Mouse (Mus musculus) cerebellum, adult 2 months (tissue): ENCODE data around the gene Arid3c.
"Not testable (repeated sequence)": the region's sequence is repeated elsewhere in the genome, so short reads cannot be mapped to it uniquely, and the experiment has no call there.

Experiments used
- CTCF ChIP-seq: fragments of 200-500 bp; IDR thresholded peaks from 2 replicates; pipeline ENCODE4 v1.5.1; 2011; ENCODE audit warnings: low read depth, mild to moderate bottlenecking, control low read depth, low read length, moderate library complexity, borderline replicate concordance; ENCODE audit not compliant: insufficient read depth
- POLR2A ChIP-seq: fragments of 200-500 bp; IDR thresholded peaks from 2 replicates; pipeline ENCODE4 v1.6.1; 2011; ENCODE audit warnings: low read length, control low read depth, borderline replicate concordance; ENCODE audit not compliant: insufficient read depth

- TF ChIP-seq CTCF, POLR2A: not testable (repeated sequence)
These were observed 37.4 kb downstream of the Arid3c start for GRCm38 (mm10) chr4:41693511-41693910.
